Mouse (Mus musculus) T-helper 1 cell (primary cell): ENCODE results near the gene Abca17.

Source experiments
- in situ Hi-C: fragments of 300-600 bp; cut with MboI, MseI; formaldehyde crosslinking; loops from one replicate; pipeline ENCODE4 v1.15.1; 2025; ENCODE audit warnings: high pct_unique_total_duplicates

The Abca17 gene

DNA sequence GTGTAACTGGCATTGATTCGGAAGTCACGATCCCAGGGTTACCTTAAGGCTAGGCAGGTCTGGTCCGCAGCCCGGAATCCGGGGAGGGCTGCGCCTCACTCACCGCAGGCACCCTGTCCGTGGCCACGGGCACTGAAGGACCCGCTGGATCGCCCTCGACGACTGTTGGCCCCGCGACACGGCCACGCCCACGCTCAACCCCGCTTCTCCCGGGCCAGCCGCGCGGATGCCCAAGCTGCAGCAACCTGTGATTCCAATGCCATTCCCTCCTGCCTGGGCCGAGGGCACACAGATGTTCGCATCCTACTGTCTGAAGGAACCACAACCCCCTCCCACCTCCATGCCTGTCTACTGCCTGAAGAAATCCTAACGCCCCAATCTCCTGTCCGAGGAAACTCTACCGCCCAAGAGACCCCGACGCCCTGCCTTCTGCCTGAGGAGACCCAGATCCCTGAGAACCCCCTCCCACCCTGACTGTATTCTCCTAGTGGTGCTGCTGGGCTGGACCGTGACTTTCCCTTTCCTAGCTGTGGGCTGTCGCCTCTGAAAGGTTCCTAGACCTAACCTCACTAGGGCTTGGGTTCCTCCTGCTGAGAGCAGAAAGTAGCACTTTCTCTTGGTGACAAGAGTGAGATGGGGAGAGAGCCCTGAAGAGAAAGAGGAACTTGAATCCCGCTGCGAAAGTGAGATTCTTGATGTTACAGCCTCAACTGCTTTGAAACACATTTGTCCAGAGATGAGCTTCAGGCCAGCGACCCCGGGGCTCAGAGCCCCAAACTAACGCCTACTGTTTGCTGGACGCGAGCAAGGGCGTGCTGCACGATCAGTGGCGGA lies at the start of gene Abca17:
Gene Abca17, minus strand, starts transcription at position 143 of the 834 bp plus-strand sequence.
- in situ Hi-C loops: no loop called here

- in situ Hi-C loops: no loop called here
Observed at GRCm38 (mm10) chr17:24394456-24394855, 43.6 kb upstream of the Abca17 start.

DNA sequence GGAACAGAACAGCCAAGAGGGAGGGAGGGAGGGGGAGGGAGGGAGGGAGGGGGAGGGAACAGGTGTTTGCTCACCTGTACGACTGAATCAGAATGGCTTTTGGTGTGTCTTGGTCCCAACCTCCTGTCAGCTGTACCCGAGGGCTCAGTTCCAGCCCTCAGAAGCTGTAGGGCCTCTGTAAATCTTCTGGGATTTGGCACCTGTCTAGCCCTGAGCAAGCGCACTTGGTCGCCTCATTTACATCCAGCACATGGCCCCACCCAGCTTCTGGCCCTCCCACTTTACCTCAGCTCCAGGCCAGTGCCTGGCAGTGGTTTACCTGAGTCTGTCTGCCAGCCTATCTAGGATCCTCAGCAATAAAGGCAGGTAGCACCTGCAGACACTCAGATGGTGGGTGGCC lies 42.7 kb upstream of the Abca17 start:
- in situ Hi-C loops: no loop called here

GRCm38 (mm10) chr17:24391149-24391548 lies 40.3 kb upstream of the Abca17 start:
- in situ Hi-C loops: no loop called here

- in situ Hi-C loops: no loop called here
Observed at GRCm38 (mm10) chr17:24389865-24390264, 39.0 kb upstream of the Abca17 start.

- in situ Hi-C loops: no loop called here
Observed at GRCm38 (mm10) chr17:24388711-24389110, 37.8 kb upstream of the Abca17 start.

GRCm38 (mm10) chr17:24383789-24384188 lies 32.9 kb upstream of the Abca17 start:
- in situ Hi-C loops: no loop called here

DNA sequence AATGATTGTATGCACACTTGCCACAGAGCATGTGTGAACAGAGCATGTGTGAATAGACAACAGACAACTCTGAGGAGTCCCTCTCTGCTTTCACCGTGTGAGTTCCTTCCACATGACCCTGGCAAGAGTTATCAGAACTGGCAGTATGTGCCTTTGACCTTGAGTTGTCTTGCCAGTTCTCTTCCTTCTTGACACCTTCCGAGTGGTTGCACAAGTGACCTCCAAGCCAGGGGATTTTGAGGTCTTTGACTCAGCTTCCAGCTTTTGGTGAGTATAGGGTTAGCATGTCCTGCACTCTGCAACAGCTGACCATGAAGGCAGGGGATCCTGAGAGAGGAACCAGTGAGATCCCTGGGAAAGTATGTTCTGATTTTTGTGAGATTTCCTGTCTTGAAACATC lies 27.6 kb upstream of the Abca17 start:
- in situ Hi-C loops: no loop called here

- in situ Hi-C loops: no loop called here
Observed at GRCm38 (mm10) chr17:24375886-24376285, 25.0 kb upstream of the Abca17 start.

- in situ Hi-C loops: no loop called here
Observed at GRCm38 (mm10) chr17:24375094-24375712, 24.3 kb upstream of the Abca17 start.

- in situ Hi-C loops: no loop called here
Observed at GRCm38 (mm10) chr17:24365863-24366262, 15.0 kb upstream of the Abca17 start.

DNA sequence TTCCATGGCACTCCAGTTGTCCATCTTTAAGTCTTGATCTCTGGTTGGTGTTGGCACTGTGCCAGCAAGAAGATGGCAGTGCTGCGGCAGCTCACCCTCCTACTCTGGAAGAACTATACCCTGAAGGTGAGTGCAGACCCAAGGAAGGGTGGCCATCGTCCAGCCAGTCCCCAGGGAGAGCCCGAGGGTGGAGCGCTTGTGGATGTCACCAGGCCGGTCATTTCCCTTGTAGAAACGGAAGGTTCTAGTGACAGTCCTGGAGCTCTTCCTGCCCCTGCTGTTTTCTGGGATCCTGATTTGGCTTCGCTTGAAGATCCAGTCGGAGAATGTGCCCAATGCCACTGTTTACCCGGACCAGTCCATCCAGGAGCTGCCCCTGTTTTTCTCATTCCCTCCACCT lies 13.6 kb upstream of the Abca17 start:
- in situ Hi-C loops: no loop called here

- in situ Hi-C loops: no loop called here
Observed at GRCm38 (mm10) chr17:24362527-24362926, 11.7 kb upstream of the Abca17 start.

DNA sequence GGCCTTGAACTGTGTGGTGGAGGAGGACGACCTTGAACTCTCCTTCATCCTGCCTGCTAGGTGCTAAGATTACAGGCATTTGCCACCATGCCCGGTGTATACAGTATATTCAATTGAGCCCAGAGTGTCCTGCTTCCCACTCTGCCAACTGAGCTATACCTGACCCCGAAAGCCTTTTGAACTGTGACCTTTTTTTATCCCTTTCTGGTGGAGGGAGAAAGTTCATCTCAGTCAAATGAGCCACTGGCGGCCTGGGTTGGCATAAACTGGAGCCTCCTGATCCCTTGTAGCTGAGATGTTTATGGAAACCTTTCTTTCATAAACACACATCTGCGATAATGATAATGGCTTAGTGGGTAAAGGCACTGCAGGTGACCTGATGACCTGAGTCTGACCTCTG lies 10.4 kb upstream of the Abca17 start:
- in situ Hi-C loops: no loop called here

DNA sequence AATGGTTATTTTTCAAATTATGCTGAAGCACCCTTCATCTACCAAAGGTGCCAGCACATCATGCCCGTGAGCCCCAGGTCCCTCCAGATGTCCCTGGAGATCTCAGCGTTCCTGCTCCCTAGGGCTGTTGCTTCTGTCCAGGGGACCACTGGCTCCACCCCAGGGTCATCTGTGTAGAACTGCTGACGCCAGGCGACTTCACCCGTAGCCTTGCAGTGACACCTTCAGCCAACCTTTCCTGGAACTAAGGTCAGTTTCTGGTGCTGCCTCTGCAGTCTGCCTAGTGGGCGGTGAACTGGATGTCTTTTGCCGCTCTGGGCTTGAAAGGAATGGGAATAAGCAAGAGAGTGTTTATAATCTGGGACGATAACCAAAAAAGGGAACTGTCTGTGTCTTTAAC lies 10.0 kb upstream of the Abca17 start:
- in situ Hi-C loops: no loop called here

DNA sequence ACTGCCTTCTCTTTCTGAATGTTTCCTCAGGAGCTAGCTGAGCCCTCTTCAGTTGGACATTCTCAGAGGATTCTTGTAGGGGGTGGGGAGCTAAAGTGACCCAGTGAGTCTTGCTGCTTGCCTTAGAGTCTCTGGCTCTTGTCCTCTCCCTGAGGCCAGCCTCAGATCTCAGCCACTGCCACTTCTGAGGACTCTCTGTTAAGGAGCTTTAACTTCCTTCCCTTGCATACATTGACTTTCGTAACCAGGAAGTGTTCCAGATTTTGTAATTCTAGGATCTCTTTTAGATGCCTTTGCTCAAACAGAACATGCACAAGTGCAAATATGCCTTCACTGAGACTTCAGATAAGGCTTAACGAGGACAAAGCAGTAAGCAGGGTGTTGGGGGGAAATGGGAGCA lies 9.0 kb upstream of the Abca17 start:
- in situ Hi-C loops: no loop called here

DNA sequence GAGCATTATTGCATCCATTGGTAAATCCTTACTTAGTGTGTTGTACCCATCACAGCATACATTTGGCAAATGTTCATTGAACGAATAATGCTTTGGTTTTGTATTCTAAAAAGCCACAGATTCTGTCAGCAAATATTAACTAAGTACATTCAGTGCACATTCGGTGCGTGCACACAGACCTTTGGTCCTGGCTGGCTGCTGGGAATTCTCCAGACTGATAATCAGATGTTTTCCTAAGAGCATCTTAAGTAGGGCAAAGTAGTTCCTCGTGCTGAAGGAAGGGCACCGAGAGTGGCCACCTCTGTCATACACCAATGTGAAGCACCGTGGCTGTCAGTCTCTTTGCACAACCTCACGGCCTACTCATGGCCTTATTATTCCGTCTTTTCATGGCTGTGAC lies 8.1 kb upstream of the Abca17 start:
- in situ Hi-C loops: no loop called here

GRCm38 (mm10) chr17:24355284-24355683 lies 4.4 kb upstream of the Abca17 start:
- in situ Hi-C loops: no loop called here

DNA sequence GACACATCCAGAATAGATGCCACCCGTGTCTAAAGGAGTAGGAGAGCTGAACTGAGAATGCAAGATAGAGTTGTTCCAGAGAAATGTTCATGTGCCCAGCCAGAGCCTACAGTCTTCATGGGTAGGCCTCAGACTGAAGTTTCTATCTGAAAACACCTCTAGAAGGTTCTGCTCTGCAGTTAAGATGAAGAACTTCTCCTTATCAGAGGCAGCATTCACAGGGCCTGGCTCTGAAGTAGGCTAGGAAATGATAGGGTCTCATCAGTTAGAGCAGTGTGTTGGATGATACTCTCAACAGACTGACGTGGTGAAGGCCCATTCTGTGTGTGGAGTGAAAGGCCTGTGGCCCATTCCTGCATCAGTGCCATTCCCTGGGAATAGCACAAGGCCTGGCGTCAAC lies 3.1 kb upstream of the Abca17 start:
- in situ Hi-C loops: no loop called here

- in situ Hi-C loops: no loop called here
Observed at GRCm38 (mm10) chr17:24352370-24353194, 1.7 kb upstream of the Abca17 start.

GRCm38 (mm10) chr17:24351760-24352357 lies 991 bp upstream of the Abca17 start, which contains the start of gene Abca3:
Gene Abca3, plus strand, starts transcription at chr17:24351950.
- in situ Hi-C loops: no loop called here

DNA sequence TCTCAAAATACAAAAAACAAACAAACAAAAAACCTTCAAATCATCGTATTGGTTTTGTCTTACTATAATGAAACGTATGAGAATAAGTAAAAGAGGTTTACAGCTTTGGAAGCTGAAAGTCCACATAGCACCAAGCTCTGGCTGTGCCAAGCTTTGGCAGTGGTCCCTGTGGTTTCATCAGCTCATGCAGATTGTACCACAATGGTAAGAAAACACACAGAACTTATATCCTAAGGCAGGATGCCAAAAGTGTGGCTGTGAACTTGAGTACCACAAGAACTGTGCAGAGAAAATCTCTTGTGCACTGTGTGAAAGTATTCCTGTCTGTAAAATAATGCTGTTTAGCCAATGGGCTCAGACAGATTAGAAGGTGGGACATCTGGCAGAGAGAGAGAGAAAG lies 1.7 kb downstream of the Abca17 start:
- in situ Hi-C loops: no loop called here
